Mouse (Mus musculus) G1E-ER4 (cell line): ENCODE results near the gene Dnajc6. TPM values are rescaled to one million over a fixed set of nuclear protein-coding genes. Genes with fewer than 3 reads are reported as not detected.

Source experiments
- GATA1 ChIP-seq: IDR thresholded peaks from one replicate; pipeline ENCODE4 v1.8.0; 2012; ENCODE audit warnings: low read length, inconsistent platforms
- polyA plus RNA-seq: library from polyadenylated mRNA; stranded (reverse); fragments of >175 nt; gene quantifications from 2 replicates; pipeline ENCODE4 v1.2.3, GENCODE M21; 2012

The Dnajc6 gene
- polyA plus RNA-seq, 1 experiment, result not detected

DNA sequence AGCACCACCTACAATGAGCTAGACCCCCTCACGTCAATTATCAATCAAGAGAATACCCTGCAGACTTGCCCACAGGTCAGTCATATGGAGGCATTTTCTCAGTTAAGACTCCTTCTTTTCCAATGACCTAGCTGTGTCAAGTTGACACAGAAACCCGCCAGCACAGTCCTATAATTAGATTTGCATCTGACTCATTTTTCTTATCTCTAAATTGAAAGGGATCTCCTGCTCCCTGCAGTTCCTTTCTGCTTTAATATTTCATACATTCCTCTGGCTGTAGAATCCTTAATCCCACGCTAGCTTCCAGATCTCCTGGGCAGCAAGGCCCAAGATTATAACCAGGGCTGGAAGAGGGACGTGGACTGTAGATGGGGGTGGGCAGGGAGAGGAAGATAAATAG, 44.1 kb downstream of the Dnajc6 start:
- no peak for TF ChIP-seq GATA1

DNA sequence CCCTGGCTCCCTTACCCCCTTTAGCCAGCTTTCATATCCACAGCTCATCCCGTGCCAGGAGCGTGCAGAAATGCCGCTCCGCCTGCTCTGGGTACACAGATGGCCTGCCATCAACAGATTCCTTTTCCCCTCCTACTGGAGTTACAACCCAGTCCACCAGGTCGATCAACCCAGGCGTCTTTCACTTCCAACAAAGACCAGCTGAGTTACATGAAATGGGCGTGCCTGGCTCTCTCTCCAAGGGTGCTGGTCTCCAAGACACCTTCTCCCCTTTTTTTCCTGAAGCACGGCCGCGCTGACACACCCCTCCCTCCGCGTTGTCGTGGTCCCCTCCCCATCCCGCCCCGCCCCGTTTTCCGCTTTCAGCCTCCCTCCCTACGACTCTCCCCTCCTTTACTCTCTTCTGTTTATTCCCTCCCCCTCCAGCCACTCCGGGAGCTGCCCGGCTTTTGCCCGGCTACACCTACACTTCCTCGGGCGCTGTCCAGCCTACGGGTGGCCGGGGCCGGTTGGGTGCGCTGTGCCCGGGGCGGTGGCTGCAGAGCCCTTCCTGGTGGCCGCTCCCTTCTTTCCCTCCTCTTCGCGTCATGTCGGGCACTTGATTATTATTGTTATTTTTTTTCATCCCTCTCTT, 53.6 kb downstream of the Dnajc6 start:
- no peak for TF ChIP-seq GATA1

DNA sequence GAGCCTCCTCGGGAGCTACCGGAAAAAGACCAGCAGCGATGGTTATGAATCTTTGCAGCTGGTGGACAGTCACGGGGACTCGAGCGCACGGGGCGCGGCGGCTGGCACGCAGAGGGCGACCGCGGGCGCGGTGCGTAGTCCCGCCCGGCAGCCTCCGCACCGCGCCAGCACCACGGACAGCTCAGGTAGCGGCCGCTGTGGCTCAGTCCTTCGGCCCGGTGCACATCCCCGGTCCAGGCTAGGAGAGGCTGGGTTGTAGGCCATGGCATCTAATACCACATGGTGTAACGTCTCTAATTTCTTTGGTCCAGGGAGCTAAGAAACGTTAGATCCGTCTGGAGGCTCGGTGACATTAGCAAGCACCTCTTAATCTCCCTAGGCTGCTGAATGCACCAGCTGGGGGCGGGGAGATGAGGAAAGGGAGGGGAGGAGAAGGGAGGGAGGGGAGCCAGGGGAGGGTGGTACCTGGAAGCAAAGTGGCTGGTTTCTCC, 54.3 kb downstream of the Dnajc6 start:
- no peak for TF ChIP-seq GATA1

GRCm38 (mm10) chr4:101551425-101551824, 55.0 kb downstream of the Dnajc6 start:
- TF ChIP-seq GATA1, result no peak

DNA sequence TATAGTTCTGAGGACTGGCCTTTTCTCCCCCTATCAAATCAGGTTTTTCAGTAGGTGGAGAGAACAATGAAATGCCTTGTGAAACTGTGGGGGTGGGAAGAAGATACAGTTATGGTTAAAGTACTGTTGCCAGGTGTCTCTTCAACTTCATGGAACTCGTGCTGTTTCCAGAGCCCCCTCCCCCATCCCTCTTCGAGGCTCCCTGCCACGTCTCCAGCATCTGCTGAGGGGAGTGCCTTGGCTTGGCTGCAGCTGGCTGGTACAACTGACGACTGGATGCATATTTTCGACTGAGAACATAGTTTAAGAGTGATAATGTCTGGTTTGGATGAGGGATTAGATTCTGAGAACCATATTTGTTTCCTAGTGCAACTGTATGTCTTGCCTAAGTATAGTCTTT, 55.9 kb downstream of the Dnajc6 start:
- no peak for TF ChIP-seq GATA1

DNA sequence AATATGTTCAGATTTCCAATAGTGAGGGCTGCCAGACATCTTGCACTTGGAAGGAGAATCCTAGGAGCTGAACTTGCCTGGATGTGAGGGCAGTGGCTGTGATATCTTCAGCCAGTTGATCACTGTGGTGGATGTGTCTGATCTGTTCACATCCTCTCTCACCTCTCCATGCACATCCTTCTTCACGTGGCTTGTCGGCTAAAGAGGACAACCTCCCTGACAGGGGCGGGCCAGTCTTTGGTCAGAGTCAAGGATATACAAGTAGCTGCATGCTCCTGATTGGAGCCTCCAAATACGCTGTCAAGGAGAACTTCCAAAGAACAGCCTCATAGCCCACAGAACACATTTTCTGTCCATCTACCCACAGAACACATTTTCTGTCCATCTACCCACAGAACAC, 58.6 kb downstream of the Dnajc6 start:
- TF ChIP-seq GATA1, result no peak

GRCm38 (mm10) chr4:101560137-101560536, 63.7 kb downstream of the Dnajc6 start:
- TF ChIP-seq GATA1, result no peak

GRCm38 (mm10) chr4:101562836-101563235, 66.4 kb downstream of the Dnajc6 start:
- TF ChIP-seq GATA1, result no peak

- no peak for TF ChIP-seq GATA1
These were observed 67.2 kb downstream of the Dnajc6 start for GRCm38 (mm10) chr4:101563607-101564006.

DNA sequence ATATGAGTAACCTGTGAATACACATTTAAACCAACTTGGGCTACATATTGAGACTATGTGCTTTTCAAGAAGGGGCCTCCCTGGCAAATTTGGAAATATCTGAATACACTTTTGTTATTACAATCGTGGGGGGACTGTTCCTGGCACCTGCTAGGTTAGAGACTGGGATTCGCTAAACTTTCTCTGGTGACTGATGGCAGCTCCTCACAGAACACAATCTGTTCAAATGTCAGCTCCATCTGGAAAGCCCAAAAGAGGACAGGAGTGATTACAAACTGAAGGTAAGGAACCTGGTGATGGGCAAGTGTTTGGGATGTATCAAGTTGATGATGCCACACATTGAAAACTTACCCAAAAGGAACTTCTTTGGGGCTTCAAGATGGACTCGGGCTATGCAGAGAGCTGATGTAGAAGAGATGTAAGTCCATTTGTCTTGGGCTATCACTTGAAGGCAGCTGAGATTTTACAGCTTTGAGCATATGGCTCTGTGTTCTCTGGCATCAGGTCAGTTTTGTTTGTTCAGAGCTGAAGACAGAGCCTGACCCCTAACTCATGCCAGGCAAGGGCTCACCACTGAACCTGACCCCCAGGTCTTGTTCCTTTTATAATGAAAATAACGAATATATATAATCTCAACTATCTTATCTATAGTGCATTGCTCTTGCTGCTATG, 68.4 kb downstream of the Dnajc6 start:
- TF ChIP-seq GATA1, result no peak

- no peak for TF ChIP-seq GATA1
These were observed 72.6 kb downstream of the Dnajc6 start for GRCm38 (mm10) chr4:101569076-101569475.

- no peak for TF ChIP-seq GATA1
These were observed 75.7 kb downstream of the Dnajc6 start for GRCm38 (mm10) chr4:101572142-101572541.

GRCm38 (mm10) chr4:101575307-101575706, 78.9 kb downstream of the Dnajc6 start:
- no peak for TF ChIP-seq GATA1

DNA sequence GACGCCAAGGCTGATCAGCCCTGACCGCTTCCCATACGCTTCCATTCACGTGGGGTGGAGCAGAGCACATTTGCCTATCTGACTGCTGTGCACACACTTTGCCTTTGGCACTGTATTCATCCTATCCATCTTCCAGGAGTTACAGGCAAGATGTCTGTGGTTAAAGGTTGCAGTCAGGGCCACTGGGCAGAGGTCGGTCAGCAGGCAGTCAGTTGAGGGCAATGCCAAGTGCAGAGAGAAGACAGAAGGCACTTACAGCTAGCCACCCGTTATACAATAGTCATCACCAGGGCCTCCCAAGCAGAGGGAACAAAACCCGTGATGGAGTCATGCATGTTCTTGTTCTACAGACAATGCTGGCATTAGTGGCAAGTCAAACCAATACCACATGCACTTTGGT, 82.3 kb downstream of the Dnajc6 start:
- no peak for TF ChIP-seq GATA1

GRCm38 (mm10) chr4:101579517-101579916, 83.1 kb downstream of the Dnajc6 start:
- TF ChIP-seq GATA1, result no peak

- TF ChIP-seq GATA1, result no peak
These were observed 84.7 kb downstream of the Dnajc6 start for GRCm38 (mm10) chr4:101581156-101581555.

DNA sequence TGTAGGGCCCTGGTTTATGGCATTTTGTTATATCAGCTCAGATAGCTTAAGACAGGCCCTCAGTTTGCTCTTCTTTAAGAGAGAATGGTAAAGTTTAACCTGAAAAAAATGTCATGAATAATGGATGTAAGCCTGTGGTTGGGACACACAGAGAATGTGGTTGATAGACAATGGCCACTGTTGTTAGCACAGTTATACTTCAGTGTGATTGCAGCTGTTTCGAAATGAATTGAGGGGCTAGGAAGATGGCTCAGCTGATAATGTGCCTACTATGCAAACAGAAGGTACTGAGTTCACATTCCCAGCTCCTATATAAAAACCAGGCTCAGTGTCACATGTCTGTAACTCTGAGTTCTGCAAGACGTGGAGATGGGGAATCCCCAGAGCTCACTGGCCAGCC, 86.4 kb downstream of the Dnajc6 start:
- no peak for TF ChIP-seq GATA1
